Mouse (Mus musculus) kidney, embryonic 14.5 days (tissue): Measurements from ENCODE around the gene Tomm40. TPM values are rescaled to one million over a fixed set of nuclear protein-coding genes. Genes with fewer than 3 reads are reported as not detected.
A peak's percentile ranks its signal among the peaks of the same experiment; 100 is the strongest.

Experiments
- ATAC-seq: fragments of 200-750 bp; cut with Nextera tagmentation; 2 replicates; pipeline ENCODE4 v1.8.0; 2017; ENCODE audit warnings: moderate number of reproducible peaks, mild to moderate bottlenecking, moderate TSS enrichment, moderate library complexity; ENCODE audit not compliant: low FRiP score, low TSS enrichment
- H3K27ac ChIP-seq: fragments of 300-500 bp; sonication (generic); 2 replicates; pipeline ENCODE4 v1.5.1; 2014; ENCODE audit warnings: low read depth, mild to moderate bottlenecking, low read length, moderate library complexity, mixed read lengths
- H3K27me3 ChIP-seq: fragments of 300-500 bp; sonication (generic); 2 replicates; pipeline ENCODE4 v1.6.1; 2014; ENCODE audit warnings: mild to moderate bottlenecking, low read length; ENCODE audit not compliant: control insufficient read depth, insufficient read depth
- H3K36me3 ChIP-seq: fragments of 300-500 bp; sonication (generic); 2 replicates; pipeline ENCODE4 v1.6.1; 2014; ENCODE audit warnings: low read length, mixed read lengths; ENCODE audit not compliant: control insufficient read depth, insufficient read depth
- H3K4me1 ChIP-seq: fragments of 300-500 bp; sonication (generic); 2 replicates; pipeline ENCODE4 v1.6.1; 2014; ENCODE audit warnings: low read length, mixed read lengths; ENCODE audit not compliant: control insufficient read depth, insufficient read depth
- H3K4me2 ChIP-seq: fragments of 300-500 bp; sonication (generic); replicated peaks from 2 replicates; pipeline ENCODE4 v1.6.1; 2014; ENCODE audit warnings: low read depth, mild to moderate bottlenecking, low read length
- H3K4me3 ChIP-seq: fragments of 300-500 bp; sonication (generic); 2 replicates; pipeline ENCODE4 v1.5.1; 2014; ENCODE audit warnings: mild to moderate bottlenecking, low read length
- H3K9ac ChIP-seq: fragments of 300-500 bp; sonication (generic); 2 replicates; pipeline ENCODE4 v1.6.1; 2014; ENCODE audit warnings: low read depth, mild to moderate bottlenecking, low read length, moderate library complexity
- H3K9me3 ChIP-seq: fragments of 300-500 bp; sonication (generic); 2 replicates; pipeline ENCODE4 v1.6.1; 2016; ENCODE audit warnings: low read length; ENCODE audit not compliant: control insufficient read depth
- WGBS: fragments of 180-500 bp; shearing (Covaris S2); extraction: QIAGEN DNeasy Blood & Tissue Kit; methylation state at CpG from one replicate; pipeline ENCODE4 v1.1.7; 2014; 5-methylcytosine and 5-hydroxymethylcytosine counted together
- polyA plus RNA-seq: library from polyadenylated mRNA; unstranded; fragments of >200 nt; fragmentation: Nextera tagmentation; extraction: Ambion mirVana; gene quantifications from 2 replicates; pipeline ENCODE4 v1.2.1, GENCODE M21; 2014

The Tomm40 gene
- polyA plus RNA-seq, 1 experiment from 2014 or later = 177 TPM

DNA sequence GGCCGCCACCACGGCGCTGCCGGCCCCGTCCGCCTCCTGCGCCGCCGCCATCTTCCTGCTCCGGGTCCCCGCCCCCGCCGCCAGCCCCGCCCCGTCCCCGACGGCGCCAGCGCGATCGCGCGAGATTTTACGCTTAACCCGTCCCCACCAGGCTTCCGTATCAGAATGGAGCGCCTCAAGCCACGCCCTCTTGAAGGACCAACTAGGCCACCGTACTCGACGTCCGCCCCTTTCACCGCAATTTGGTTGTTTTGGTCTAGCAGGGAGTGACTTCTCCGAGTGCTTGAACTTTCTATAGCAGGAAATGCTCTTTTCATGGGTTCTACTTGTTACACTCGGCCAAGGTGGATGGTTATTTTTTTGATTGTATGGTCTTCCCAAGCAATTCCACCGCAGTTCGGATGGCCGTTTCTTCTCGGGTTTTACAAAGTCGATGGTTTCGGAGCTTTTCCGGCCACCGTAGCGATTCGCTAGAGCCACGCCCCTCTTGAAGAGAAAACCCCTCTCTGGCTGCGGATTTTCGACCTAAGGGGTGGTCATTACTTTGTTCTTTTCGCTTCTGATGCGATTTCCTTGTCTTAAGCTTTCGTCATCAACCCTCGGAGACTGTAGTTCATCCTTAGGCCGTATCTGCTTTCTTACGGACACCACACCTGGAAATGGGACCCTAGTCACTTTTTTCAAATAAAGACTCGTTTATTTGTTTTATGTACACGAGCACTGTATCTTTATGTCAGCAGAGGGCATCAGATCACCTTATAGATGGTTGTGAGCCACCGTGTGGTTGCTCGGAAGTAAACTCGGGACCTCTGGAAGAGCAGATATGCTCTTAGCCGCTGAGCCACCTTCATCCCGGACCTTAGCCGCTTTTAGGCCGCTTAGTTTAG lies 50.0 kb downstream of the Tomm40 start, which contains the start of gene Clptm1:
Clptm1 (minus strand) TSS at position 79 of the 887 bp plus-strand sequence.
- peaks cover 19% of the 10 kb centered on the region for H3K4me1 ChIP-seq
- H3K27ac ChIP-seq = peak within 1 kb of the TSS; percentile 93
- ATAC-seq = peak; percentile 87
- H3K36me3 ChIP-seq = peaks cover 4% of the 10 kb centered on the region; the same call in 1 of the 2 replicates
- peak within 1 kb of the TSS; percentile 100 for H3K4me3 ChIP-seq
- H3K9me3 ChIP-seq = no peaks in the 10 kb centered on the region
- peak within 1 kb of the TSS; percentile 92 for H3K4me2 ChIP-seq
- WGBS = under 1% methylated on average over 55 of the region's 63 CpGs
- peak within 1 kb of the TSS; percentile 97 for H3K9ac ChIP-seq
- no peaks in the 10 kb centered on the region for H3K27me3 ChIP-seq

GRCm38 (mm10) chr7:19664455-19664954 lies 50.7 kb downstream of the Tomm40 start:
- Histone ChIP-seq H3K4me1 (peaks cover 19% of the 10 kb centered on the region), H3K4me3 (peak overlapping the region; percentile 100), H3K27ac (peak overlapping the region; percentile 47; the same call in 1 of the 2 replicates), H3K36me3 (peaks cover 4% of the 10 kb centered on the region; the same call in 1 of the 2 replicates), H3K9ac (peak overlapping the region; percentile 97), H3K9me3 (no peaks in the 10 kb centered on the region), H3K27me3 (no peaks in the 10 kb centered on the region), H3K4me2 (peak overlapping the region; percentile 92)
- ATAC-seq = peak; percentile 63; the same call in 1 of the 2 replicates
- 0% methylated on average over 26 of the region's 37 CpGs for WGBS

GRCm38 (mm10) chr7:19663940-19664339 lies 51.3 kb downstream of the Tomm40 start:
- ATAC-seq = no peak; the same call in 1 of the 2 replicates
- Histone ChIP-seq H3K9me3 (no peaks in the 10 kb centered on the region), H3K4me3 (peak overlapping the region; percentile 100), H3K27me3 (no peaks in the 10 kb centered on the region), H3K9ac (peak overlapping the region; percentile 97), H3K27ac (no peak overlapping the region), H3K36me3 (peaks cover 6% of the 10 kb centered on the region; the same call in 1 of the 2 replicates), H3K4me2 (peak overlapping the region; percentile 92), H3K4me1 (peaks cover 15% of the 10 kb centered on the region)
- 7% methylated on average over 8 of the region's 8 CpGs for WGBS

DNA sequence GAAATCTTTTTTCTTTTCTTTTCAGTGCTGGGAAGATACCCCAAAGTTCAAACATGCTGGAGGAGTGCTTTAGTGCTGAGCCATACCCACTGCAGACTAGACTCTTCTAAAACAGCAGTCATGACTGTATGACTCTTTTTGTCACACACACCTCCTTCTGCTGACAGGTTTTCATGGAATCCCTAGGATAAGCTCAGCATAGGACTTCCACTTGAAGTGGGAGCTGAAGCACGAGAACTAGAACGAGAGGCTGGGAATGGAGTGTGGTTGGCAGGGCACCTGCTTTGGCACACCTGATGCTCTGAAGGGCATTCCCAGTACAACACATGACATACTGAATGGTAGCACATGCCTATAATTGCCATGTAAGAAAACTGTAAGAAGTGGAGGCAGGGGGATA lies 62.6 kb downstream of the Tomm40 start:
- Histone ChIP-seq H3K9ac (no peak overlapping the region), H3K4me2 (no peak overlapping the region), H3K27ac (no peak overlapping the region), H3K36me3 (peaks cover 70% of the 10 kb centered on the region), H3K27me3 (no peaks in the 10 kb centered on the region), H3K9me3 (no peaks in the 10 kb centered on the region), H3K4me3 (no peak overlapping the region), H3K4me1 (no peaks in the 10 kb centered on the region)
- ATAC-seq = no peak
- WGBS = 95% methylated on average over 2 of the region's 2 CpGs

Other genes with a start within 250 kb of the Tomm40 start
- 1.4 and 2.4 TPM in 2 replicates for gene Bloc1s3, start 207.1 kb downstream of the Tomm40 start, polyA plus RNA-seq
- gene Trappc6a, start 207.0 kb downstream of the Tomm40 start, polyA plus RNA-seq = 63.7 and 70.2 TPM in 2 replicates
- gene Nkpd1, start 197.6 kb downstream of the Tomm40 start, polyA plus RNA-seq = 0.13 and 0.27 TPM in 2 replicates
- gene Ppp1r37, start 152.4 kb downstream of the Tomm40 start, polyA plus RNA-seq = 6.5 and 23.0 TPM in 2 replicates
- gene Zfp296, start 138.2 kb downstream of the Tomm40 start, polyA plus RNA-seq = 0.33 and 0.68 TPM in 2 replicates
- gene Gemin7, start 137.8 kb downstream of the Tomm40 start, polyA plus RNA-seq = 168 and 179 TPM in 2 replicates
- 44.3 and 48.4 TPM in 2 replicates for gene Clasrp, start 111.0 kb downstream of the Tomm40 start, polyA plus RNA-seq
- 7.3 and 9.3 TPM in 2 replicates for gene Relb, start 86.0 kb downstream of the Tomm40 start, polyA plus RNA-seq
- gene Clptm1, start 50.4 kb downstream of the Tomm40 start, polyA plus RNA-seq = 76.2 and 101 TPM in 2 replicates
- 1.0 and 1.2 TPM in 2 replicates for gene Apoc2, start 37.5 kb downstream of the Tomm40 start, polyA plus RNA-seq
- gene Gm44805, start 34.0 kb downstream of the Tomm40 start, polyA plus RNA-seq = not detected in 2 replicates
- 0.81 TPM in 1 of 2 replicates, not detected in the other for gene Apoc4, start 34.0 kb downstream of the Tomm40 start, polyA plus RNA-seq
- 8.4 and 13.1 TPM in 2 replicates for gene Apoc1, start 22.8 kb downstream of the Tomm40 start, polyA plus RNA-seq
- 175 and 184 TPM in 2 replicates for gene Apoe, start 16.2 kb downstream of the Tomm40 start, polyA plus RNA-seq
- 106 and 139 TPM in 2 replicates for gene Nectin2, start 35.0 kb upstream of the Tomm40 start, polyA plus RNA-seq
- gene Bcam, start 55.6 kb upstream of the Tomm40 start, polyA plus RNA-seq = 177 and 214 TPM in 2 replicates
- gene Cblc, start 81.4 kb upstream of the Tomm40 start, polyA plus RNA-seq = 4.7 and 7.3 TPM in 2 replicates
- gene Bcl3, start 107.3 kb upstream of the Tomm40 start, polyA plus RNA-seq = 3.5 and 4.2 TPM in 2 replicates
- gene Gm19345, start 136.6 kb upstream of the Tomm40 start, polyA plus RNA-seq = 0.27 TPM in 1 of 2 replicates, not detected in the other
- gene Ceacam16, start 145.9 kb upstream of the Tomm40 start, polyA plus RNA-seq = not detected in 2 replicates
- gene Ceacam19, start 172.5 kb upstream of the Tomm40 start, polyA plus RNA-seq = not detected in 2 replicates
- gene Pvr, start 205.7 kb upstream of the Tomm40 start, polyA plus RNA-seq = 9.6 and 10.8 TPM in 2 replicates
- gene Igsf23, start 235.3 kb upstream of the Tomm40 start, polyA plus RNA-seq = not detected in 2 replicates
- not detected in 2 replicates for gene Ceacam20, start 250.0 kb upstream of the Tomm40 start, polyA plus RNA-seq